Mouse (Mus musculus): ENCODE measurements around the gene Tpm1. TPM values are rescaled to one million over a fixed set of nuclear protein-coding genes. Genes with fewer than 3 reads are reported as not detected.

Tpm1 gene
- polyA plus RNA-seq, 1 experiment from 2014 or later, result 171 TPM

DNA sequence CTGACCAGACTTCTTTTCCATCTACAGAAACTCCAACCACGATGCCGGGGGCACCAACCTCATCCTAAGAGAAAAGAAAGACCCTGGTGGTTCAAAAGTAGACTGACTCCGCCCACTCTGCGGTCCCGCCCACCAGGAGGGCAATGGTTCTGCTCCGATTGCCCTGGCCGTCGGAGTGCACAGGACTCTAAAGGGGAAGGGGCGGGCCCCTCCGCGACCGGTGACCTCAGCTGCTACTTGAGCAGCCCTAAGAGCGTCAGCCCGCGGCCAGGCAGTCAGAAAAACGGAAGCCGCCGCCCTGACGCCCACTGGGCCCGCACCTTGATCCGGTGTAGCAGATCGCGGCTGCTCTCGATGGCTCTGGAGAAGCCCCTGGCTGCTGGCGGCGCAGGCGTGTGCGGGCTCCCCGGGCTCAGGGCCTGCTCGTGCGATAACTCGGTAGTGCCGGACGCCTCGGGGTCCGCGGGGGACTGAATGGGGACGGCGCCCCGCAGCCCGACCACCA lies 74.4 kb downstream of the Tpm1 start:
- ATAC-seq (ENCODE audit: low FRiP score, low read depth), result peak; percentile 86
- peaks cover 16% of the 10 kb centered on the region for H3K4me1 ChIP-seq (replicated peaks)
- H3K4me2 ChIP-seq, result peak overlapping the region; percentile 59
- H3K27me3 ChIP-seq, result no peaks in the 10 kb centered on the region
- WGBS, result under 1% methylated on average over 41 of the region's 41 CpGs
- H3K27ac ChIP-seq (replicated peaks), result peak overlapping the region; percentile 93
- H3K36me3 ChIP-seq, result peaks cover 17% of the 10 kb centered on the region
- H3K4me3 ChIP-seq, result peak overlapping the region; percentile 98
- H3K9ac ChIP-seq, result peak overlapping the region; percentile 94
- no peaks in the 10 kb centered on the region for H3K9me3 ChIP-seq

Other genes with a start within 250 kb of the Tpm1 start
- 4.1 and 4.8 TPM in 2 replicates for gene Aph1c, start 214.7 kb downstream of the Tpm1 start, polyA plus RNA-seq (2015; fragmentation: Nextera tagmentation; extraction: Ambion mirVana)
- 35.9 and 38.4 TPM in 2 replicates for gene Rab8b, start 129.7 kb downstream of the Tpm1 start, polyA plus RNA-seq (2015; fragmentation: Nextera tagmentation; extraction: Ambion mirVana)
- 237 and 266 TPM in 2 replicates for gene Rps27l, start 103.3 kb downstream of the Tpm1 start, polyA plus RNA-seq (2015; fragmentation: Nextera tagmentation; extraction: Ambion mirVana)
- 11.9 and 12.4 TPM in 2 replicates for gene Lactb, start 73.9 kb downstream of the Tpm1 start, polyA plus RNA-seq (2015; fragmentation: Nextera tagmentation; extraction: Ambion mirVana)